Comparison of ENCODE assay signal across 13 mouse cellular contexts in the genomic region with DNA sequence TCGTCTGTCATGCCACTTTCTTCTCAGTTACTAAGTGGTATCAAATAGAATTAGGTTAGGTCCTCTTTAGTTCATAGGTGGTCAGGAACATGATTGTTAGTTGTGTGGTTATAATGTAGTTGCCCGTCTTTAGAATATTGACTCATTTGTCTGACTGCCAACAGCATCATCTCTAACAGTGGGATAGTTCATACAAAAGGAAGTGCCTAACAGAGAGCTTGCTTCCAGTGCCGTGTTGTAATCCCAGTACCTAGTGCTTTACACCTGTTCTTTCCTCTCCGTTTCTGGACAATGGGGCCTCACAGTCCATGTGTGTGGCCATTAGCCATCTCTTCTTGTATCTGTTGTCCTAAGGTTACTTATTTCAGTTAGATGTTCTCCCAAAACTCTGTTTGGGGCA.
"Had no signal": no experiment of that assay in that cellular context is flagged by ENCODE, and none has a peak within 500 bp of the region (broad histone marks: within the 10 kb centered on the region; RNA-seq: fewer than 3 reads in every experiment).

No protein-coding gene starts in this region.

- H3K9ac ChIP-seq: limb, embryonic 13.5 days; liver, embryonic 14.5 days; midbrain, embryonic 12.5 days; neural tube, embryonic 12.5 days had no signal

- H3K4me3 ChIP-seq: layer of hippocampus, adult 2 months; limb, embryonic 13.5 days; midbrain, embryonic 12.5 days; myocyte; neural tube, embryonic 12.5 days had no signal

- H3K4me2 ChIP-seq: limb, embryonic 13.5 days; midbrain, embryonic 12.5 days; neural tube, embryonic 12.5 days had no signal

- H3K36me3 ChIP-seq: neural tube, embryonic 12.5 days had no signal

- H3K9me3 ChIP-seq: neural tube, embryonic 12.5 days had no signal

- H3K27me3 ChIP-seq: limb, embryonic 13.5 days; midbrain, embryonic 12.5 days; neural tube, embryonic 12.5 days had no signal

- DNase-seq: kidney, postnatal 10 days; kidney, postnatal 4 days; lung, adult 18-20 months; right cerebral cortex, adult 18-20 months; right cerebral cortex, postnatal 25 days; thymus, adult 18-20 months; thymus, postnatal 14 days had no signal

- H3K27ac ChIP-seq: limb, embryonic 13.5 days; liver, embryonic 14.5 days; neural tube, embryonic 12.5 days had no signal
